Mouse (Mus musculus) midbrain, embryonic 14.5 days (tissue): ENCODE data around the gene Prh1. TPM values are rescaled to one million over a fixed set of nuclear protein-coding genes. Genes with fewer than 3 reads are reported as not detected.
"Not testable (repeated sequence)": the region's sequence is repeated elsewhere in the genome, so short reads cannot be mapped to it uniquely, and the experiment has no call there.

Experiments
- ATAC-seq: fragments of 200-750 bp; cut with Nextera tagmentation; 2 replicates; pipeline ENCODE4 v1.8.0; 2017; ENCODE audit warnings: moderate number of reproducible peaks, moderate library complexity; ENCODE audit not compliant: low FRiP score, low TSS enrichment
- DNase-seq: peaks from one replicate; pipeline ENCODE4 v3.0.0-alpha.2; 2015
- H3K27ac ChIP-seq: fragments of 300-500 bp; sonication (generic); replicated peaks from 2 replicates; pipeline ENCODE4 v1.5.1; 2014; ENCODE audit warnings: mild to moderate bottlenecking, low read depth, low read length, moderate library complexity
- H3K27me3 ChIP-seq: fragments of 300-500 bp; sonication (generic); 2 replicates; pipeline ENCODE4 v1.6.1; 2014; ENCODE audit warnings: low read length, control low read depth, mixed read lengths; ENCODE audit not compliant: control insufficient read depth, insufficient read depth
- H3K36me3 ChIP-seq: fragments of 300-500 bp; sonication (generic); 2 replicates; pipeline ENCODE4 v1.6.1; 2014; ENCODE audit warnings: low read length, control low read depth; ENCODE audit not compliant: control insufficient read depth, insufficient read depth
- H3K4me1 ChIP-seq: fragments of 300-500 bp; sonication (generic); 2 replicates; pipeline ENCODE4 v1.6.1; 2014; ENCODE audit warnings: mild to moderate bottlenecking, antibody characterized with exemption, low read length, control low read depth; ENCODE audit not compliant: control insufficient read depth, insufficient read depth
- H3K4me2 ChIP-seq: fragments of 300-500 bp; sonication (generic); 2 replicates; pipeline ENCODE4 v1.6.1; 2014; ENCODE audit warnings: mild to moderate bottlenecking, low read length, moderate library complexity
- H3K4me3 ChIP-seq: fragments of 300-500 bp; sonication (generic); replicated peaks from 2 replicates; pipeline ENCODE4 v1.5.1; 2014; ENCODE audit warnings: low read depth, low read length
- H3K9ac ChIP-seq: fragments of 300-500 bp; sonication (generic); replicated peaks from 2 replicates; pipeline ENCODE4 v1.6.1; 2014; ENCODE audit warnings: mild to moderate bottlenecking, low read length, moderate library complexity
- H3K9me3 ChIP-seq: fragments of 300-500 bp; sonication (generic); 2 replicates; pipeline ENCODE4 v1.6.1; 2016; ENCODE audit warnings: low read length, control low read depth, mixed read lengths; ENCODE audit not compliant: control insufficient read depth
- WGBS: fragments of 180-500 bp; shearing (Covaris S2); extraction: QIAGEN DNeasy Blood & Tissue Kit; methylation state at CpG from one replicate; pipeline ENCODE4 v1.1.7; 2014; 5-methylcytosine and 5-hydroxymethylcytosine counted together
- polyA plus RNA-seq: library from polyadenylated mRNA; unstranded; fragments of >200 nt; fragmentation: Nextera tagmentation; extraction: Ambion mirVana; gene quantifications from 2 replicates; pipeline ENCODE4 v1.2.1, GENCODE M21; 2014

Gene Prh1
- not detected in 2 replicates for polyA plus RNA-seq

- WGBS, result 77% methylated on average over 1 of the region's 1 CpGs
- H3K36me3 ChIP-seq, H3K9me3 ChIP-seq, H3K4me1 ChIP-seq, H3K4me2 ChIP-seq, H3K9ac ChIP-seq, DNase-seq, H3K4me3 ChIP-seq, H3K27ac ChIP-seq, H3K27me3 ChIP-seq, ATAC-seq: not testable (repeated sequence)
Measured at GRCm38 (mm10) chr6:132569509-132569908, at the start of gene Prh1. Gene Prh1 (plus strand): TSS chr6:132569809.

DNA sequence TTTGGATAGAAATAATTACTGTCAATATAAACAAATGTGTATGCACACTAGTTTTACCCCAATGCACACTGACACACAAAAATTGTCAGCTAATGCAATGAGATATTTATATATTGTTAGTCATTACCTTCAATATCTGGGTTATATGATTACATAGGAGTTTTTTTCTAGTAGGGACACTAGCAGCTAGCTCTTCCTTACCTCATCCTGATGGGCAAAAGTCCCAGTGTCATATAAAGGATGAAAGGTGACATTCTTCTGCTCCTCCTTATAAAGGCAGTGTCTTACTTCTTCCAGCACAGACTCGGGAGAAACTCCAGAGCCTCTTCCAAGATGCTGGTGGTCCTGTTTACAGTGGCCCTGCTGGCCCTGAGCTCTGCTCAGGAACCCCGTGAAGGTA lies 26.0 kb downstream of the Prh1 start, which contains the start of gene Prp2:
Gene Prp2, plus strand, starts transcription at position 301 of the 400 bp plus-strand sequence.
- not testable (repeated sequence) for H3K27ac ChIP-seq, H3K9ac ChIP-seq, H3K27me3 ChIP-seq, DNase-seq, H3K36me3 ChIP-seq, H3K4me3 ChIP-seq, ATAC-seq, H3K9me3 ChIP-seq, H3K4me1 ChIP-seq, H3K4me2 ChIP-seq
- WGBS, result 63% methylated on average over 2 of the region's 2 CpGs

Other genes with a start within 250 kb of the Prh1 start
- not detected in 2 replicates for gene Gm8882, start 205.7 kb upstream of the Prh1 start, polyA plus RNA-seq
- not detected in 2 replicates for gene Prp2, start 26.1 kb downstream of the Prh1 start, polyA plus RNA-seq
- not detected in 2 replicates for gene A630073D07Rik, start 81.7 kb downstream of the Prh1 start, polyA plus RNA-seq
- gene Tas2r120, start 87.1 kb downstream of the Prh1 start, polyA plus RNA-seq, result not detected in 2 replicates
- not detected in 2 replicates for gene Tas2r121, start 131.2 kb downstream of the Prh1 start, polyA plus RNA-seq
- gene Tas2r122, start 142.1 kb downstream of the Prh1 start, polyA plus RNA-seq, result not detected in 2 replicates
- not detected in 2 replicates for gene Tas2r115, start 168.2 kb downstream of the Prh1 start, polyA plus RNA-seq
- not detected in 2 replicates for gene Tas2r124, start 184.9 kb downstream of the Prh1 start, polyA plus RNA-seq
- gene Tas2r102, start 192.3 kb downstream of the Prh1 start, polyA plus RNA-seq, result not detected in 2 replicates
- gene Tas2r136, start 208.4 kb downstream of the Prh1 start, polyA plus RNA-seq, result not detected in 2 replicates
- not detected in 2 replicates for gene Tas2r117, start 233.0 kb downstream of the Prh1 start, polyA plus RNA-seq